Mouse (Mus musculus) kidney, adult 2 months (tissue): ENCODE results near the gene Mcee. TPM values are rescaled to one million over a fixed set of nuclear protein-coding genes. Genes with fewer than 3 reads are reported as not detected.

Source experiments
- DNase-seq: peaks from one replicate; pipeline ENCODE4 v3.0.0; 2021
- H3K27ac ChIP-seq: fragments of 200-500 bp; 2 replicates; pipeline ENCODE4 v1.5.1; 2012; ENCODE audit warnings: low read depth, low read length, control low read depth, inconsistent platforms; ENCODE audit not compliant: insufficient read depth
- H3K27me3 ChIP-seq: fragments of 200-500 bp; replicated peaks from 2 replicates; pipeline ENCODE4 v1.6.1; 2012; ENCODE audit warnings: mild to moderate bottlenecking, moderate library complexity, low read length, inconsistent platforms; ENCODE audit not compliant: control insufficient read depth, insufficient read depth
- H3K36me3 ChIP-seq: fragments of 200-500 bp; 2 replicates; pipeline ENCODE4 v1.6.1; 2012; ENCODE audit warnings: mild to moderate bottlenecking, moderate library complexity, low read length, inconsistent platforms; ENCODE audit not compliant: control insufficient read depth, insufficient read depth
- H3K4me1 ChIP-seq: fragments of 200-500 bp; 2 replicates; pipeline ENCODE4 v1.6.1; 2011; ENCODE audit warnings: low read length; ENCODE audit not compliant: control insufficient read depth, insufficient read depth
- H3K4me3 ChIP-seq: fragments of 200-500 bp; 2 replicates; pipeline ENCODE4 v1.5.1; 2011; ENCODE audit warnings: mild to moderate bottlenecking, low read depth, low read length, control low read depth; ENCODE audit not compliant: insufficient read depth
- CTCF ChIP-seq: fragments of 200-500 bp; conservative IDR thresholded peaks from 2 replicates; pipeline ENCODE4 v1.5.1; 2011; ENCODE audit warnings: low read depth, mild to moderate bottlenecking, control low read depth, low read length, moderate library complexity, mixed read lengths; ENCODE audit not compliant: insufficient read depth, insufficient read length
- POLR2A ChIP-seq: fragments of 200-500 bp; IDR thresholded peaks from one replicate; pipeline ENCODE4 v1.6.1; 2011; ENCODE audit warnings: low read depth, low read length, control low read depth
- WGBS: fragments of 180-500 bp; shearing (Covaris S2); methylation state at CpG from one replicate; pipeline ENCODE4 v1.1.7; 2018; 5-methylcytosine and 5-hydroxymethylcytosine counted together
- polyA plus RNA-seq: library from polyadenylated mRNA; depleted of rRNA; stranded (reverse); fragments of >200 nt; gene quantifications from 2 replicates; pipeline ENCODE4 v1.2.3, GENCODE M21; 2012

Gene Mcee
- polyA plus RNA-seq, 1 experiment, result 106 TPM

GRCm38 (mm10) chr7:64424861-64425260 lies 32.5 kb downstream of the Mcee start:
- Histone ChIP-seq H3K36me3 (no peaks in the 10 kb centered on the region), H3K4me1 (no peaks in the 10 kb centered on the region), H3K4me3 (no peak overlapping the region), H3K27me3 (no peaks in the 10 kb centered on the region), H3K27ac (no peak overlapping the region)
- DNase-seq, result peak; percentile 12
- TF ChIP-seq POLR2A (no peak), CTCF (peak; percentile 38)
- 63% methylated on average over 5 of the region's 5 CpGs for WGBS

- TF ChIP-seq POLR2A, result no peak
- no peak for TF ChIP-seq CTCF
- 77% methylated on average over 5 of the region's 5 CpGs for WGBS
- no peak overlapping the region for H3K27ac ChIP-seq
- no peaks in the 10 kb centered on the region for H3K27me3 ChIP-seq
- no peak overlapping the region for H3K4me3 ChIP-seq
- H3K36me3 ChIP-seq, result no peaks in the 10 kb centered on the region
- H3K4me1 ChIP-seq, result no peaks in the 10 kb centered on the region
- DNase-seq, result no peak
Observed at GRCm38 (mm10) chr7:64439595-64440518, 47.5 kb downstream of the Mcee start.

- TF ChIP-seq CTCF (no peak), POLR2A (no peak)
- WGBS, result 85% methylated on average over 8 of the region's 8 CpGs
- H3K27me3 ChIP-seq, result no peaks in the 10 kb centered on the region
- no peak for DNase-seq
- no peaks in the 10 kb centered on the region for H3K36me3 ChIP-seq
- no peaks in the 10 kb centered on the region for H3K4me1 ChIP-seq
- no peak overlapping the region for H3K27ac ChIP-seq
- no peak overlapping the region for H3K4me3 ChIP-seq
Observed at GRCm38 (mm10) chr7:64440519-64440918, 48.1 kb downstream of the Mcee start.

GRCm38 (mm10) chr7:64450631-64451030 lies 58.2 kb downstream of the Mcee start:
- Histone ChIP-seq H3K4me1 (no peaks in the 10 kb centered on the region), H3K27me3 (no peaks in the 10 kb centered on the region; the same call in 1 of the 2 replicates), H3K36me3 (no peaks in the 10 kb centered on the region), H3K27ac (no peak overlapping the region), H3K4me3 (no peak overlapping the region)
- no peak for TF ChIP-seq POLR2A
- 68% methylated on average over 13 of the region's 13 CpGs for WGBS
- no peak for DNase-seq

GRCm38 (mm10) chr7:64451441-64451840 lies 59.0 kb downstream of the Mcee start:
- no peaks in the 10 kb centered on the region for H3K36me3 ChIP-seq
- H3K27ac ChIP-seq, result no peak overlapping the region
- no peak overlapping the region for H3K4me3 ChIP-seq
- WGBS, result 79% methylated on average over 4 of the region's 4 CpGs
- H3K4me1 ChIP-seq, result no peaks in the 10 kb centered on the region
- H3K27me3 ChIP-seq, result no peaks in the 10 kb centered on the region; the same call in 1 of the 2 replicates
- no peak for TF ChIP-seq CTCF
- no peak for TF ChIP-seq POLR2A
- DNase-seq, result no peak

GRCm38 (mm10) chr7:64451861-64452382 lies 59.5 kb downstream of the Mcee start:
- no peak for TF ChIP-seq CTCF
- TF ChIP-seq POLR2A, result no peak
- DNase-seq, result no peak
- Histone ChIP-seq H3K36me3 (no peaks in the 10 kb centered on the region), H3K4me3 (no peak overlapping the region), H3K27me3 (no peaks in the 10 kb centered on the region; the same call in 1 of the 2 replicates), H3K4me1 (no peaks in the 10 kb centered on the region), H3K27ac (no peak overlapping the region)
- WGBS, result 71% methylated on average over 5 of the region's 5 CpGs

GRCm38 (mm10) chr7:64452471-64453222 lies 60.2 kb downstream of the Mcee start:
- DNase-seq, result no peak
- Histone ChIP-seq H3K36me3 (no peaks in the 10 kb centered on the region), H3K4me3 (no peak overlapping the region), H3K27me3 (no peaks in the 10 kb centered on the region; the same call in 1 of the 2 replicates), H3K27ac (no peak overlapping the region), H3K4me1 (no peaks in the 10 kb centered on the region)
- 79% methylated on average over 4 of the region's 4 CpGs for WGBS
- TF ChIP-seq POLR2A (no peak), CTCF (no peak)
